ENCODE assay signal across 8 mouse cellular contexts in the genomic region with DNA sequence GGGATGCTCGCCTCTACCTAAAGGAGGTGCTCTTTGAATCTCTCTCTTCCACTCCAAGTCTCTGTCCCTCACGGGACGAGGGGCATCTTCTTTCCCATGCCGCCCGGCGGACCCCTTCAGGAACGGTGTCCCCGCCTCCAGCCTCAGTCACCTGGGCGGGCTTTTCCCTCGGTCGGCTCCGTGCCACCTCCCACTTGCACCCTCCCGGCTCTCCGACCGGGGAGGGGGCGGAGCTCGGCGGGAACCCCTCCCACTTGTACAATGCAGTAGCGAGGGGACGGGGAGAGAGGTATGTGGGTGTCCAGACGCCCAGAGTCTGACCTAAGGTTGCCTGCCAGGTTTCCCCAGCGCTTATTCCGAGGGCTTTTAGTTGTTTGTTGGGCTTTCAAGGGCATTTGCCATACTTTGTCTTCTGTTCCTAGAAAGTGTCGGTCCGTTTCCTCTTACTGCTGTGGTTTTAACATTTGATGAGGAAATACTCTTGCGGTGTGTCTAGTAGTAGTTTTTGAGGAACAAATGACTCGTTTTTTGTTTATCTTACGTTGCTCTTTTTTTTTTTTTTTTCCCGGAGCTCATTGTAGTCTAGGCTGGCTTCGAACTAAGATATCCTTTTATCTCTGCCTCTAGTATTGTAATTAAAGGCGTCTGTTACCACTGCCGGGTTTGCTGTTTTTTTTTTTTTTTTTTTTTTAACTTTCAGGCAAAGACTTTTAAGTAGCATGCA. TPM values are rescaled to one million over a fixed set of nuclear protein-coding genes. Genes with fewer than 3 reads are reported as not detected.
A peak's percentile ranks its signal among the peaks of the same experiment; 100 is the strongest.
DNase-seq lines count a peak whose midpoint lies in the region; ATAC-seq and TF ChIP-seq lines count a peak whose summit lies in the region.

No protein-coding gene starts in this region.

- TF ChIP-seq CTCF in gastrocnemius, adult 2 months (IDR thresholded peaks at IDR 0.05), result 0 out of 2 replicates have a peak, but pooled peaks have one; percentile 5
- TF ChIP-seq CTCF in hindbrain, postnatal 0 days (IDR thresholded peaks at IDR 0.05; ENCODE audit: low read depth), result peak; percentile 21; the same call in 1 of the 2 replicates

- no peaks in the 10 kb centered on the region for H3K9me3 ChIP-seq in hindbrain, postnatal 0 days (ENCODE audit: low read length)

- 3% methylated on average over 31 of the region's 32 CpGs for WGBS in hindbrain, postnatal 0 days

- intact Hi-C loops in gastrocnemius, adult 2 months (cut with DNase I), result loop anchor here (2.0 to 10.0 kb wide), 3 partner anchors 65 to 462 kb away; a partner anchor contains a TSS

- peak overlapping the region; percentile 82 for H3K4me3 ChIP-seq in gastrocnemius, adult 2 months
- H3K4me3 ChIP-seq in hindbrain, postnatal 0 days (ENCODE audit: low read length), result peak overlapping the region; percentile 89

- peak; percentile 97 for DNase-seq in ZHBTc4 (ENCODE audit: low read depth, low spot score)
- peak; percentile 68 to 76 for DNase-seq in cerebellum, postnatal 4 days (ENCODE audit: low spot score in 2 of 2)
- DNase-seq in gastrocnemius, adult 2 months, result peak; percentile 85
- peak; percentile 87 for DNase-seq in hindbrain, postnatal 0 days (ENCODE audit: low spot score)
- peak; percentile 52 to 69 for DNase-seq in left cerebral cortex, adult 9 months (ENCODE audit: low spot score in 2 of 2)
- peak; percentile 79 for DNase-seq in right cerebral cortex, postnatal 25 days
- peak; percentile 84 to 90 for DNase-seq in urinary bladder, postnatal 4 days (ENCODE audit: low spot score in 2 of 2)

- H3K4me2 ChIP-seq in hindbrain, postnatal 0 days (ENCODE audit: low read depth, low read length), result peak overlapping the region; percentile 89

- peak; percentile 66 for ATAC-seq in hindbrain, postnatal 0 days
- peak; percentile 74 for ATAC-seq in megakaryocyte progenitor cell, adult 5-6 weeks (replicated peaks; ENCODE audit: poor library complexity)

- H3K27me3 ChIP-seq in hindbrain, postnatal 0 days (ENCODE audit: insufficient read depth, low read length), result no peaks in the 10 kb centered on the region

- 0 out of 2 replicates have a peak, but pooled peaks cover 2% of the 10 kb centered on the region for H3K4me1 ChIP-seq in hindbrain, postnatal 0 days (ENCODE audit: insufficient read depth, low read length)

- H3K27ac ChIP-seq in gastrocnemius, adult 2 months, result peak overlapping the region; percentile 94
- peak overlapping the region; percentile 92 for H3K27ac ChIP-seq in hindbrain, postnatal 0 days

- H3K9ac ChIP-seq in hindbrain, postnatal 0 days (replicated peaks; ENCODE audit: low read length), result peak overlapping the region; percentile 76

- no peaks in the 10 kb centered on the region for H3K36me3 ChIP-seq in hindbrain, postnatal 0 days (ENCODE audit: insufficient read depth, low read length)

RNA-seq across cellular contexts. Expression of a gene that starts 0.9 kb away (rescaled TPM):
- total RNA-seq in gastrocnemius, adult 2 months (2021), result 10 to 100 TPM; 18.4 to 19.5 TPM
- total RNA-seq in hindbrain, postnatal 0 days (2014; rRNA removed), result 18.0 and 18.3 TPM in 2 replicates
- 7.1 and 7.4 TPM in 2 replicates for polyA plus RNA-seq in hindbrain, postnatal 0 days (2015; fragmentation: Nextera tagmentation; extraction: Ambion mirVana)
- 67.7 and 74.1 TPM in 2 replicates for total RNA-seq in megakaryocyte progenitor cell, adult 5-6 weeks (2015)
- 38.1 and 50.1 TPM in 2 replicates for total RNA-seq in megakaryocyte progenitor cell, adult 5-6 weeks (2017)

RNA-seq across cellular contexts. Expression of a gene that starts 33.5 kb away (rescaled TPM):
- 1 to 10 TPM; 6.4 to 6.9 TPM for total RNA-seq in gastrocnemius, adult 2 months (2021)
- total RNA-seq in hindbrain, postnatal 0 days (2014; rRNA removed), result 20.3 and 32.1 TPM in 2 replicates
- 4.6 and 5.4 TPM in 2 replicates for polyA plus RNA-seq in hindbrain, postnatal 0 days (2015; fragmentation: Nextera tagmentation; extraction: Ambion mirVana)
- 11.4 and 12.8 TPM in 2 replicates for total RNA-seq in megakaryocyte progenitor cell, adult 5-6 weeks (2015)
- 11.0 and 19.8 TPM in 2 replicates for total RNA-seq in megakaryocyte progenitor cell, adult 5-6 weeks (2017)

Comparison
In these comparisons a context has a peak if more than half of its experiments do, and no peak if none do; other contexts are left out.
1. Peak in every context shown above with its lines: DNase-seq, ATAC-seq, H3K4me3 ChIP-seq and H3K27ac ChIP-seq.